Mouse (Mus musculus) heart, adult 11 months (tissue): Measurements from ENCODE around the gene Ccer2.

Source experiments
- DNase-seq: peaks from one replicate; pipeline ENCODE4 v3.0.0; 2022

The Ccer2 gene

GRCm38 (mm10) chr7:28792391-28793185 lies 36.6 kb downstream of the Ccer2 start:
- no peak for DNase-seq

- DNase-seq = no peak
Measured at GRCm38 (mm10) chr7:28793834-28794233, 37.9 kb downstream of the Ccer2 start.

GRCm38 (mm10) chr7:28794496-28794895 lies 38.5 kb downstream of the Ccer2 start:
- no peak for DNase-seq

GRCm38 (mm10) chr7:28795832-28796231 lies 39.9 kb downstream of the Ccer2 start:
- peak; percentile 96 for DNase-seq

GRCm38 (mm10) chr7:28796562-28796975 lies 40.6 kb downstream of the Ccer2 start:
- DNase-seq = peak; percentile 99

GRCm38 (mm10) chr7:28799994-28800393 lies 44.0 kb downstream of the Ccer2 start:
- no peak for DNase-seq

- DNase-seq = no peak
Measured at GRCm38 (mm10) chr7:28801451-28801850, 45.5 kb downstream of the Ccer2 start.

GRCm38 (mm10) chr7:28801901-28802670 lies 46.1 kb downstream of the Ccer2 start:
- peak; percentile 96 for DNase-seq

- DNase-seq = peak; percentile 97
Measured at GRCm38 (mm10) chr7:28802846-28803588, 47.0 kb downstream of the Ccer2 start.

GRCm38 (mm10) chr7:28803756-28804155 lies 47.8 kb downstream of the Ccer2 start:
- no peak for DNase-seq

- no peak for DNase-seq
Measured at GRCm38 (mm10) chr7:28806869-28807268, 50.9 kb downstream of the Ccer2 start.

- peak; percentile 97 for DNase-seq
Measured at GRCm38 (mm10) chr7:28807641-28808220, 51.8 kb downstream of the Ccer2 start.

GRCm38 (mm10) chr7:28808221-28808941 lies 52.4 kb downstream of the Ccer2 start, which contains the start of gene Hnrnpl:
TSS of gene Hnrnpl (plus strand) at chr7:28808541.
- DNase-seq = peak; percentile 96
